Mouse (Mus musculus) lung, postnatal 0 days (tissue): ENCODE measurements around the gene Slc2a8. TPM values are rescaled to one million over a fixed set of nuclear protein-coding genes. Genes with fewer than 3 reads are reported as not detected.

Experiments used
- ATAC-seq: fragments of 200-750 bp; cut with Nextera tagmentation; 2 replicates; pipeline ENCODE4 v1.8.0; 2017; ENCODE audit warnings: moderate library complexity
- DNase-seq: peaks from one replicate; pipeline ENCODE4 v3.0.0-alpha.2; 2016; ENCODE audit warnings: low spot score
- H3K27ac ChIP-seq: fragments of 300-500 bp; sonication (generic); 2 replicates; pipeline ENCODE4 v1.5.1; 2014; ENCODE audit warnings: antibody characterized with exemption, mild to moderate bottlenecking, low read length, mixed read lengths
- H3K27me3 ChIP-seq: fragments of 300-500 bp; sonication (generic); replicated peaks from 2 replicates; pipeline ENCODE4 v1.6.1; 2014; ENCODE audit warnings: low read length, mixed read lengths; ENCODE audit not compliant: insufficient read depth
- H3K36me3 ChIP-seq: fragments of 300-500 bp; sonication (generic); 2 replicates; pipeline ENCODE4 v1.6.1; 2014; ENCODE audit warnings: low read length, mixed read lengths; ENCODE audit not compliant: insufficient read depth
- H3K4me1 ChIP-seq: fragments of 300-500 bp; sonication (generic); 2 replicates; pipeline ENCODE4 v1.6.1; 2014; ENCODE audit warnings: antibody characterized with exemption, low read depth, low read length, mixed read lengths; ENCODE audit not compliant: insufficient read depth
- H3K4me2 ChIP-seq: fragments of 300-500 bp; sonication (generic); replicated peaks from 2 replicates; pipeline ENCODE4 v1.6.1; 2014; ENCODE audit warnings: low read depth, mild to moderate bottlenecking, low read length, moderate library complexity, mixed read lengths
- H3K4me3 ChIP-seq: fragments of 300-500 bp; sonication (generic); 2 replicates; pipeline ENCODE4 v1.5.1; 2014; ENCODE audit warnings: low read depth, low read length
- H3K9ac ChIP-seq: fragments of 300-500 bp; sonication (generic); replicated peaks from 2 replicates; pipeline ENCODE4 v1.6.1; 2014; ENCODE audit warnings: low read depth, mild to moderate bottlenecking
- H3K9me3 ChIP-seq: fragments of 300-500 bp; sonication (generic); 2 replicates; pipeline ENCODE4 v1.6.1; 2016; ENCODE audit warnings: low read length, mixed read lengths
- CTCF ChIP-seq: IDR thresholded peaks from 2 replicates; pipeline ENCODE4 v1.5.1; 2016; ENCODE audit warnings: antibody characterized with exemption, mild to moderate bottlenecking
- EP300 ChIP-seq: IDR thresholded peaks from 2 replicates; pipeline ENCODE4 v1.6.1; 2016; ENCODE audit warnings: antibody characterized with exemption, mild to moderate bottlenecking, control low read depth
- WGBS: fragments of 180-500 bp; shearing (Covaris S2); extraction: QIAGEN DNeasy Blood & Tissue Kit; methylation state at CpG from one replicate; pipeline ENCODE4 v1.1.7; 2014; 5-methylcytosine and 5-hydroxymethylcytosine counted together
- polyA plus RNA-seq: library from polyadenylated mRNA; unstranded; fragments of >200 nt; fragmentation: Nextera tagmentation; extraction: Ambion mirVana; gene quantifications from 2 replicates; pipeline ENCODE4 v1.2.1, GENCODE M21; 2015

Slc2a8 gene
- 19.5 and 20.1 TPM in 2 replicates for polyA plus RNA-seq

DNA sequence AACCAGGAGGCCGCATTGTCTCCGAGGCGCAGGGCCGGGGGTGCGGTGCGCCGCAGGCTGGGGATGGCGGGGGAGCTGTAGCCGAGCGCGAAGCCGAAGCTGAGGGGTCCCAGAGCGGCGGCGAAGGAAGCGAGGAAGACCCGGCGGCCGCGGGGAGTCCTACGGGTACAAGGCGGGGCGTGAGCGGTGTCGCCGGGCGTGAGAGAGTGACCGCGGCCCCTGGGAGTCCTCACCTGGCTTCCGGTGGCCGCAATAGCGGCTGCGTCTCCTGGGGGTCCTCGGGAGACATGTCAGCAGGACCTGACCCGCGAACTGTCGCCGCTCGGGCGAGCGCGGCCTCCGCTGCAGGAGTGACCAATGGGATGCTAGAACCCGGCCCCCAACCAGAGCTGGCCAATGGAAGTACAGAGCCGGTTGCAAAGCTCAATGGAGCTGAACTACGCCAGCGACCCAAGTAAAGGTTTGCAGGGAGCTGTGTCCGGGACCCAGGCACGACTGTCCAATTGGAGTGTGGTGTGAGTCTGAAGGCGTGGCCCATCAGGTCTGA, at the start of gene Slc2a8:
TSS of gene Slc2a8 (minus strand) at position 359 of the 547 bp plus-strand sequence.
- WGBS, result under 1% methylated on average over 47 of the region's 50 CpGs
- ATAC-seq (peak; percentile 100), DNase-seq (peak; percentile 97)
- TF ChIP-seq CTCF, result no peak
- Histone ChIP-seq H3K9me3 (no peaks in the 10 kb centered on the region), H3K27ac (no peak within 1 kb of the TSS), H3K4me3 (peak within 1 kb of the TSS; percentile 71), H3K27me3 (no peaks in the 10 kb centered on the region), H3K4me1 (peaks cover 8% of the 10 kb centered on the region; the same call in 1 of the 2 replicates), H3K36me3 (no peaks in the 10 kb centered on the region), H3K9ac (peak within 1 kb of the TSS; percentile 58), H3K4me2 (peak within 1 kb of the TSS; percentile 100)

DNA sequence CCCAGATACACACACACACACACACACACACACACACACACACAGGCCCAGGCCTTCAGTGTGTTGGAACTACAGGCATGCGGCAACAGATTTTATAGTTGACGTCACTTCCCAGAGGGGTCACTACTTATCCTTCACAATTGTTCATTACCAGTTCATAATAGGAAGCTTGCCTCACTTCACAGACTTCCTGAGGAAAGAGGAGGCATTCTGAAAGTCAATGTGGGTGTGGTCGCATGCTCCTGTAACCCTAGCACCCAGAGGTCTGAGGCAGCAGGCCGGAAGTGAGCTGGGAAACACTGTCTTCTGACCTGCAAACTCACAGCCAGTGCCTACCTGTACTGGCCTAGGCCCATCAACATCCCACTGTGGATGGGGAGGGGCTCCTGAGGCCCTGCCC, 43.2 kb upstream of the Slc2a8 start:
- no peak for TF ChIP-seq CTCF
- TF ChIP-seq EP300, result peak; percentile 59; the same call in 1 of the 2 replicates
- DNase-seq (peak; percentile 57), ATAC-seq (peak; percentile 85)
- no peak overlapping the region for H3K27ac ChIP-seq
- WGBS, result 50% methylated on average over 4 of the region's 4 CpGs
- H3K27me3 ChIP-seq, result no peaks in the 10 kb centered on the region
- no peaks in the 10 kb centered on the region for H3K9me3 ChIP-seq
- no peaks in the 10 kb centered on the region for H3K36me3 ChIP-seq
- no peak overlapping the region for H3K4me2 ChIP-seq
- H3K4me3 ChIP-seq, result no peak overlapping the region
- no peak overlapping the region for H3K9ac ChIP-seq
- H3K4me1 ChIP-seq, result no peaks in the 10 kb centered on the region

DNA sequence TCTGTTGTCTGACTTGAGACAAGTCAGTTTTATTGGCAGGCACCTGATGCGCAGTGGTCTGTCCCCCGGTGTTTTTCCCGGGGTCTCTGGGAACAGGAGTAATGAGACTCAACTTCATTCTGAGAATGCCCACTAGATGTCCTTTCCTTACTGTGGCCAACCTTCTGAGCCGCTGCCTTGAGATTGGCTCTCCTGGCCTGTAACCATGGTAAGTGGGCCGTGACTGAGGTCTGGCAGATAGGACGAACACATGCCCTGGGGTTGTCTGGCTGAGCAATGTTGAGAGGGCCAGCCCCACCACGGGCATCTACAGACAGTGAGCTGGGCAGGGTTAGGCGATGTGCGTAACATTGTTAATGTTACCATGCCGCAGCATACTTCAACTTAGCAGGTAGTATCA, 42.7 kb upstream of the Slc2a8 start:
- Histone ChIP-seq H3K4me3 (no peak overlapping the region), H3K27ac (no peak overlapping the region), H3K4me2 (no peak overlapping the region), H3K9me3 (no peaks in the 10 kb centered on the region), H3K36me3 (no peaks in the 10 kb centered on the region), H3K4me1 (no peaks in the 10 kb centered on the region), H3K27me3 (no peaks in the 10 kb centered on the region), H3K9ac (no peak overlapping the region)
- peak; percentile 37 for ATAC-seq
- WGBS, result 66% methylated on average over 10 of the region's 10 CpGs
- peak; percentile 36 for TF ChIP-seq CTCF
- TF ChIP-seq EP300, result no peak
- DNase-seq, result no peak

DNA sequence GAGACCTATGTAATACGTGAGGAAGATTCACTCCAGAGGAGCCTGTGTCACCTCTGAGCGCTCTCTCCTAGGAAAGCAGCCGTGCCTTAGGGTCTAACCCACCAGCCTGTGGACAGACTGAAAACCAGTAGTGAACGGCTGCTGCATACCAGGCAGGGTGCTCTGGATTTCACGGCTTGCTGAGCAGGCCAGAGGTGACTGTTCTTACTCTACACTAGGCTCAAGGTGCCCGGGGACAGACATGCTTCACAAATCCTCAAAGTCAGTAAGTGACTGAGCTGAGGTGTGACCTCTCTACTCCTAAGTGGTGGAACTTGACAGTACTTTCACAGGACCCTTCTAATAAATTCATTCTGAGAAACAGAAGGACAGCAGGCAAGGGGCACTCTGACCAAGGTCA, 41.0 kb upstream of the Slc2a8 start:
- Histone ChIP-seq H3K9me3 (no peaks in the 10 kb centered on the region), H3K4me1 (no peaks in the 10 kb centered on the region), H3K4me3 (no peak overlapping the region), H3K27me3 (no peaks in the 10 kb centered on the region), H3K4me2 (no peak overlapping the region), H3K27ac (no peak overlapping the region), H3K36me3 (no peaks in the 10 kb centered on the region), H3K9ac (no peak overlapping the region)
- DNase-seq, result no peak
- ATAC-seq, result no peak
- WGBS, result 83% methylated on average over 6 of the region's 6 CpGs
- TF ChIP-seq EP300 (no peak), CTCF (no peak)

DNA sequence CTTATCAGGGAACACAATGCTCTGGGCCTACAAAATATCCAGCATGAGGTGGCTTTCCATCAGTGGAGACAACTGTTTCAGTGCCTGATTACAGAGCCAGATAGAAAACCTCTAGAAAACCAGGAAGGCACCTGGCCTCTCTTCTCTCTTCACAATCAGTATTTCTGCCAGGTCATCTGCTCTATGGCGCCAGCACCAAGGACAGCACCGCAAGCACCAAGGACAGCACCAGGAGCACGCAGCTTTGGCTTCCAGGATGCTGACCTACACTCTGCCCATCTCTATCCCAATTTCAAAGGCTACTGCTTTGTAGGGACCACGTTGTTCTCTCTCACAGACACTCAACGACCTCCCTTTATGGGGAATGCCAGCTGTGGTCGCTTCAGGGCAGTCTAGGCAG, 36.1 kb upstream of the Slc2a8 start:
- Histone ChIP-seq H3K36me3 (no peaks in the 10 kb centered on the region), H3K4me3 (no peak overlapping the region), H3K4me1 (no peaks in the 10 kb centered on the region), H3K4me2 (no peak overlapping the region), H3K9ac (no peak overlapping the region), H3K27me3 (no peaks in the 10 kb centered on the region), H3K27ac (no peak overlapping the region), H3K9me3 (no peaks in the 10 kb centered on the region)
- peak; percentile 49 for DNase-seq
- TF ChIP-seq CTCF, result no peak
- TF ChIP-seq EP300, result no peak
- ATAC-seq, result no peak
- WGBS, result 4% methylated on average over 6 of the region's 6 CpGs

DNA sequence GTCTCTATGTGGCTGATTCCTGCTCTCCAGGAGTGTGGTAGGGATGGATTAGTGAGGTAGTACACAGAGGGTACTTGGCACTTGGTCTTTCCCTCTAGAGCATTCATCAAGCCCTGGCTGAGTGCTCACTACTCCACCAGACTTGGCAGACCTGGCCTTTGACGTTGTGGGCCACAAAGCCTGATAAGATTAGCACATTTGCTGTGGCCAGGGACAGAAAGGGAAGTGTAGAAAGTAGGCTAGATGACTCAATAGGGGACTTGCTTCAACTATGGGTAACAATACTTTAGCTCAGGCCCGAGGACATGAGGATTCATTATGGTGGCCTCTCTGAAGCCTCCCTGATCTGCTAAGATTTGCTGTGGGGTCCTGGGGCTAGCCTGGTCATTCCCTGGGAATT, 35.3 kb upstream of the Slc2a8 start:
- no peak overlapping the region for H3K4me3 ChIP-seq
- no peaks in the 10 kb centered on the region for H3K9me3 ChIP-seq
- H3K27ac ChIP-seq, result no peak overlapping the region
- no peak overlapping the region for H3K4me2 ChIP-seq
- no peak for TF ChIP-seq EP300
- TF ChIP-seq CTCF, result no peak
- H3K36me3 ChIP-seq, result no peaks in the 10 kb centered on the region
- H3K9ac ChIP-seq, result no peak overlapping the region
- ATAC-seq (no peak), DNase-seq (no peak)
- H3K4me1 ChIP-seq, result no peaks in the 10 kb centered on the region
- WGBS, result 69% methylated on average over 2 of the region's 2 CpGs
- H3K27me3 ChIP-seq, result no peaks in the 10 kb centered on the region

DNA sequence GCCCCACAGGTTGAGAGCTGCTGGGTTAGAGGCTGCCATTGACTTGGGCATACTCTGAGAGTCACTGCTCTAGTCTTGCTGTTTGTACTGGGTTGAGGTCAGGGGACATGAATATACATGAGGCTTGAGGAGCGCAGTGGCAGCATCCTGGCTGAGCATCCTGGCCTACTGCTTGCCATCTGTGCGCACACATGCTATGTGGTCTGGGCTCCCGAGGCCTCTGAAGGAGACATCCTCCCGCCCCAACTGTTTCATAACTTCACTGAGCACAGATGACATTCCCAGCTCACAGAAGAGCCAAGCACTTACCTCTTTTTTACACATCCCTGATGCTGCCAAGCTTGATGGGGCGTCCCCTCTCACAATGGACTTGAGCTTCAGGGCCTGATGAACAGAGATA, 33.0 kb upstream of the Slc2a8 start:
- H3K4me1 ChIP-seq, result no peaks in the 10 kb centered on the region
- H3K4me3 ChIP-seq, result no peak overlapping the region
- no peaks in the 10 kb centered on the region for H3K27me3 ChIP-seq
- H3K4me2 ChIP-seq, result no peak overlapping the region
- H3K36me3 ChIP-seq, result no peaks in the 10 kb centered on the region
- WGBS, result 85% methylated on average over 5 of the region's 5 CpGs
- H3K27ac ChIP-seq, result no peak overlapping the region
- ATAC-seq, result no peak
- H3K9me3 ChIP-seq, result no peaks in the 10 kb centered on the region
- DNase-seq, result no peak
- TF ChIP-seq EP300 (no peak), CTCF (no peak)
- no peak overlapping the region for H3K9ac ChIP-seq
